In the genomic region with DNA sequence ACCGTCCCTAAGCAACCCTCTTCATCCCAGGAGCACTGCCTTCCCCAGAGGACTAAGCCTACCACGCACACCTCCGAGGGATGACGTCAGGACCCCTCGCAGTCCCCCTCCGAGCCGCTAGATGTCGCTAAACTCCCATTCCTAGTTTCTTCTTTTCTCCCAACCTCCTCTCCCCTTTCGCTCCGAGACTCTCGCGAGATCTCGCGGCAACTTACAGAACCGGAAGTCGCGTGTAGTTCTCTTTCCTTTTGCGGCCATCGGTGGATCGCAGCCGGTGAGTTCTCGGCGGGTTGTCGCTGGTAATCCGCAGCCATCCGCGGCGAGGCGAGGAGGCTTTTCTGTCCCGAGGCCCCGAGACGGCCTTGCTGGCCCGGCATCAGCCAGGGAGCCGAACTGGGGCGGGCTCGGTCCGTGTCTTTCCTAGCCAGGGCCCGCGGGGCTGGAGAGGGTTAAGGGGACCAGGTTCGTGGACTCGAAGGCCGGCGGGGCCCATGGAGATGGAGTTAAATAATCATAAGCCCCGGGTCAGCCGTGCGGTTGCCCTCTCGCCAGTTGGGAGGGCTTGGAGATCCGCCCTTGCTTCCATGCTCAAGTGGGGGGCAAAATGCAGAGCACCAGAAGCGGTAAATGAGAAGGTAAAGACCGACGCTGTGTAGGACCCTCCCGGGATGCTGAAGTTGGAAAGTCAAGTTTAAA, we compare ENCODE assay signal across 7 mouse cellular contexts. TPM values are rescaled to one million over a fixed set of nuclear protein-coding genes. Genes with fewer than 3 reads are reported as not detected.
A peak's percentile ranks its signal among the peaks of the same experiment; 100 is the strongest.
DNase-seq lines count a peak whose midpoint lies in the region; ATAC-seq lines count a peak whose summit lies in the region.

A gene (plus strand): TSS at position 233 of the 696 bp plus-strand sequence.

- peak; percentile 86 for ATAC-seq in intestine, embryonic 16.5 days
- ATAC-seq in midbrain, embryonic 11.5 days (ENCODE audit: low FRiP score): peak; percentile 92

- peak within 1 kb of the TSS; percentile 75 for H3K4me3 ChIP-seq in intestine, embryonic 16.5 days (ENCODE audit: low read length)
- peak within 1 kb of the TSS; percentile 63 for H3K4me3 ChIP-seq in midbrain, embryonic 11.5 days (ENCODE audit: low read depth, low read length)

- DNase-seq in adrenal gland, adult 8-10 months: peak; percentile 97
- DNase-seq in embryo, embryonic 9.5 days (ENCODE audit: extremely low spot score): peak; percentile 99
- DNase-seq in gastrocnemius, postnatal 4 days (ENCODE audit: low spot score in 2 of 2): peak; percentile 96 to 98
- DNase-seq in left cerebral cortex, postnatal 36 days (ENCODE audit: low spot score in 2 of 2): peak; percentile 98 to 99
- peak; percentile 100 for DNase-seq in midbrain, embryonic 11.5 days (ENCODE audit: low spot score, missing footprints)
- DNase-seq in skeletal muscle tissue, adult 2 months (ENCODE audit: low read depth, low spot score): peak; percentile 99

- peaks cover 26% of the 10 kb centered on the region for H3K36me3 ChIP-seq in intestine, embryonic 16.5 days (ENCODE audit: control insufficient read depth, insufficient read depth, low read length)
- H3K36me3 ChIP-seq in midbrain, embryonic 11.5 days (ENCODE audit: control insufficient read depth, insufficient read depth, low read length): peaks cover 24% of the 10 kb centered on the region

- under 1% methylated on average over 52 of the region's 52 CpGs for WGBS in intestine, embryonic 16.5 days
- whole genome bisulfite sequencing in midbrain, embryonic 11.5 days: under 1% methylated on average over 52 of the region's 52 CpGs

- no peaks in the 10 kb centered on the region for H3K27me3 ChIP-seq in intestine, embryonic 16.5 days (replicated peaks; ENCODE audit: control insufficient read depth, insufficient read depth, low read length)
- H3K27me3 ChIP-seq in midbrain, embryonic 11.5 days (ENCODE audit: control insufficient read depth, insufficient read depth, low read length): no peaks in the 10 kb centered on the region

- H3K4me2 ChIP-seq in intestine, embryonic 16.5 days (ENCODE audit: low read depth, low read length): peak within 1 kb of the TSS; percentile 79
- peak within 1 kb of the TSS; percentile 78 for H3K4me2 ChIP-seq in midbrain, embryonic 11.5 days

- peak within 1 kb of the TSS; percentile 90 for H3K9ac ChIP-seq in intestine, embryonic 16.5 days (ENCODE audit: low read depth, low read length)
- H3K9ac ChIP-seq in midbrain, embryonic 11.5 days (ENCODE audit: low read length): peak within 1 kb of the TSS; percentile 97

- H3K27ac ChIP-seq in intestine, embryonic 16.5 days (ENCODE audit: low read length): peak within 1 kb of the TSS; percentile 89
- H3K27ac ChIP-seq in midbrain, embryonic 11.5 days (ENCODE audit: low read depth, low read length): peak within 1 kb of the TSS; percentile 84

- peaks cover 4% of the 10 kb centered on the region; the same call in 1 of the 2 replicates for H3K4me1 ChIP-seq in intestine, embryonic 16.5 days (ENCODE audit: control insufficient read depth, insufficient read depth, low read length)
- peaks cover 8% of the 10 kb centered on the region for H3K4me1 ChIP-seq in midbrain, embryonic 11.5 days (ENCODE audit: control insufficient read depth, insufficient read depth, low read length)

- H3K9me3 ChIP-seq in intestine, embryonic 16.5 days (ENCODE audit: control insufficient read depth, low read length): no peaks in the 10 kb centered on the region
- H3K9me3 ChIP-seq in midbrain, embryonic 11.5 days (ENCODE audit: control insufficient read depth, low read length): no peaks in the 10 kb centered on the region

- intact Hi-C loops in left cerebral cortex, postnatal 36 days (cut with DNase I): loop anchor here (2.0 to 5.0 kb wide), 3 partner anchors 36 to 66 kb away; a partner anchor contains a TSS

RNA-seq across cellular contexts. Expression of the gene that starts here (rescaled TPM):
- total RNA-seq in adrenal gland, adult 8-10 months (2022): 1,000 to 10,000 TPM; 1,214 to 1,402 (median 1,307) TPM
- total RNA-seq in gastrocnemius, postnatal 4 days (2021): 1,000 to 10,000 TPM; 1,219 to 1,338 TPM
- polyA plus RNA-seq in intestine, embryonic 16.5 days (2015; fragmentation: Nextera tagmentation; extraction: Ambion mirVana): 784 and 889 TPM in 2 replicates
- total RNA-seq in left cerebral cortex, postnatal 36 days (2021): 100 to 1,000 TPM; 695 to 749 TPM
- polyA plus RNA-seq in midbrain, embryonic 11.5 days (2014; fragmentation: Nextera tagmentation; extraction: Ambion mirVana): 841 and 881 TPM in 2 replicates

Comparison
In these comparisons a context has a peak if more than half of its experiments do, and no peak if none do; other contexts are left out.
1. Peak in every context shown above with its lines: DNase-seq, ATAC-seq, H3K4me3 ChIP-seq and H3K27ac ChIP-seq.